Mouse (Mus musculus) megakaryocyte, embryonic 14.5 days (primary cell): ENCODE data around the gene Ttyh1.

Experiments
- FLI1 ChIP-seq: IDR thresholded peaks from 2 replicates; pipeline ENCODE4 v1.6.1; 2012; ENCODE audit warnings: low read length, inconsistent platforms, mixed read lengths
- GATA1 ChIP-seq: IDR thresholded peaks from 3 replicates; pipeline ENCODE4 v1.6.1; 2012; ENCODE audit warnings: mixed read lengths, low read length, inconsistent platforms, borderline replicate concordance

DNA sequence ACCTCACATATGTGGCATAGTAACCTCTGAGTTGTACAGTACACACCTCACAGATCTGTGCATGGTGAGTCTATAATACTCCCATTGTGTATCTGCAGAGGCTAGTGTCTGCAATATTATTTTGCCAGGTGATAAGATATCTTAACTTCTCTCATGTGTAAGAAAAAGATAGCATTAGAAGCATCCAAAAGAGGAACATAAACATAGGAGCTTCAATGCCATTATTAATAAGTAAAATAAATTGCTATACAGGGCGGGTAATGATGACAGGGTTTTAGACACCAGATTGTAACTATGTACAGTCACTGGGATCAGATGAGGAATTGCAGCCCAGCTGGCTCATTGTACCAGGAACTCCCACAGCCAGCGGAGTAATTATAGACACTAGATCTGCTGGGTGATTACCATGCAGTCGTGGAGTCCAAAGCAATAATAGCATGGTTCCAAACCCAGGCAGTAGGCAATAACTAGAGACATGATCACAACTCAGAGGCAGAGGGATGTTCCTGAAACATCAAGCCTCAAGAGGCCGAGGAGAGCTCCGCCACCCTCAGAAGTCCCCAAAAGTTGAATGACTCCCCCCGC, 31.2 kb upstream of the Ttyh1 start:
- TF ChIP-seq FLI1, result no peak
- TF ChIP-seq GATA1, result no peak
